Mouse (Mus musculus) liver, postnatal 0 days (tissue): Measurements from ENCODE around the gene Filip1.

Experiments used
- CTCF ChIP-seq: sonication (generic); IDR thresholded peaks from 2 replicates; pipeline ENCODE4 v1.5.1; 2016; ENCODE audit warnings: antibody characterized with exemption, low read depth
- EP300 ChIP-seq: IDR thresholded peaks from 2 replicates; pipeline ENCODE4 v1.6.1; 2016; ENCODE audit warnings: antibody characterized with exemption, low read depth, mild to moderate bottlenecking

GRCm38 (mm10) chr9:79784934-79785793 is 227.5 kb downstream of the Filip1 start:
- TF ChIP-seq EP300 (no peak), CTCF (no peak)
